Mouse (Mus musculus): ENCODE measurements at regions not wholly inside any gene's neighbourhood (a gene's known extent, or its start where the extent isn't known, plus 50 kb on each side); places are given as distances from the start of the nearest gene placed in this dataset.

DNA sequence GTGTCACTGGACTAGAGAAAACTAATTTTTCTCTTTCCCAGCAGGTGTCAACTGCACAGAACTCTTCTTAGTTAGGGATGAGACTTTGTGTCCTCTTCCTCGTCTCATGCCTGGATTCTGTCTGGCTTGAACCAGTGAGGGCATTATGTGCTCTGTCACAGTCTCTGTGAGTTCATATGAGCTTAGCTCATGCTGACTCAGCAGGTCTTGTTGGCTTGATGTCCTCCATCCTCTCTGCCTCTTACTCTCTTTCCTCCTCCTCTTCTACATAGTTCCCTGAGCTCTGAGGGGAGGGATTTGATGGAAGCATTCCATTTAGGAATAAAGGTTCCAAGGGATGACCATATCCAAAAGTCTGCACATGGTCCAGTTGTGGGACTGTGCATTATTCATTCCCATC is 284.7 kb downstream of the Meis1 start:
- TF ChIP-seq ZNF384 (IDR thresholded peaks at IDR 0.05; ENCODE audit: low read depth, low read length) = no peak
- no peak for TF ChIP-seq CHD2 (IDR thresholded peaks at IDR 0.05; ENCODE audit: low read depth, low read length)
- no peak for TF ChIP-seq ZC3H11A (IDR thresholded peaks at IDR 0.05; ENCODE audit: borderline replicate concordance, low read depth, low read length)

All from ES-E14 (cell line).